Mouse (Mus musculus) adrenal gland, adult (tissue): ENCODE measurements around the gene Gm20388.
A peak's percentile ranks its signal among the peaks of the same experiment; 100 is the strongest.

Source experiments
- DNase-seq, 2 experiments: peaks; one replicate each; pipeline ENCODE4 v3.0.0; 2022 to 2023; ENCODE audit warnings: low spot score in 1 of 2; ENCODE audit not compliant: inconsistent age in 2 of 2

Gene Gm20388

DNA sequence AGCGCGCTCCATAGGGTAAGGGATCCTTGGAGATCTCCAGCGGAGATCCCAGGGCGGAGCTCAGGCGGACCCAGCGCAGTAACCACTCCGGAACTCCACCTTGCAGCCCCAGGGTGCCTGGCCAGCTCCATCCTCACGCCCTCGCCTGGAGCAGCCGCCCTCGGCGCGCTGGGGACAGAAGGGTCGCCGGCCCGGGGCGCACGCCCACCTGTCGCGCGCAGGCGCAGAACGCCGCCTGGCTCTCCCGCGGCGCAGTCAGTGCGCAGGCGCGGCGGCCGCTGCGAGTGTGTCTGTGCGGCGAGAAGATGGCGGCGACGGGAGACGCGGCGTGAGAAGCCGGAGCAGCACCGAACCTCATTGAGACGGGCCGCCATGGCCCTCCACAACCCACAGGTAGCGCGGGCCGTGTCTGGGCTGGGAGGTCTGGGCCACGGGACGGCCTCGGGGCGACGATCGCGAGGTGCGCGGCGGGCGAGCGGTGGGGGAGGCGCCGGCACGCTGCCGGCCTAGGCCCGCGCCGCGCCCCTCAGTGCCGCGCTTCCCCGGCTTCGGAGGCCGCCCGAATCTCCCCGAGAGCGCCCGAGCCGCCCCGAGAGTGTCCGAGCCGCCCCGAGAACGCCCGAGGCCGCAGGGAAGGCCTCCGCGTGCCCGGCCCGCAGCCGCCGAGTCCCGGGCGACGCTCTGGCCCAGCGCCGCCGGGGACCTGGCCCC is at the start of gene Gm20388:
Gene Gm20388, plus strand, starts transcription at position 295 of the 711 bp plus-strand sequence.
- DNase-seq, result peak; percentile 93 to 98

DNA sequence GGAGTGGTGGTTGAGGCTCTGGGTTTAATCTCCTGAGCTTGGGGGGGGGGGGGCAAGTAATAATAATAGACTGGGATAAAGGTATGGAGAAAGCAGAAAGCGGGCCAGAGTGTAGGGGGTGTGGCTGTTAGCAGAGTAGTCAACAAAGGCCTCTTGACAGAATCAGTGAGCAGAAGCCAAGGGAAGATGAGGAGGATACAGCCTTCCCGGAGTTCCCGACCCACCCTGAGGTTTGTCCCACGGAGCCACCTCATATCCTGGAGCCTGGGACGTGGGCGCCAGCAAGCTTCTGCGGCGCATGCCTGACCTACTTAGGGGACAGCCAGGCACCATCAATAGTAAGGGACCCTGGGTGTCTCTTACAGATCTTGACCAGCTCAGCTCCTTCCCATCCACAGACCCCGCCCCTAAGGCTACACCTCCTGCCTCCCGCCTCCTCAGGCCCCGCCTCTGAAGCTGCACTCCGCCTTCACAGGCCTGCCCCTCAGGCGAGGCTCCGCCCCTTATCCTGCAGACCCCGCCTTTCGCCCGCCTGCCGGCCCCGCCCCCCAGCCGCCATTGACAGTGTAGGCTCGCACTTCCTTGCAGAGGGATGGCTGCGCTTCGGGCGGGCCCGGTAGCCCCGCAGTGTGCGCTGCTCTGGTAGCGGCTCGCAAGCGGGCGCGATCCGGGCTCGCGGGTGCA is 48.8 kb upstream of the Gm20388 start, which contains the start of gene Klhl36:
Gene Klhl36, plus strand, starts transcription at position 561 of the 684 bp plus-strand sequence.
- peak; percentile 98 to 100 for DNase-seq

DNA sequence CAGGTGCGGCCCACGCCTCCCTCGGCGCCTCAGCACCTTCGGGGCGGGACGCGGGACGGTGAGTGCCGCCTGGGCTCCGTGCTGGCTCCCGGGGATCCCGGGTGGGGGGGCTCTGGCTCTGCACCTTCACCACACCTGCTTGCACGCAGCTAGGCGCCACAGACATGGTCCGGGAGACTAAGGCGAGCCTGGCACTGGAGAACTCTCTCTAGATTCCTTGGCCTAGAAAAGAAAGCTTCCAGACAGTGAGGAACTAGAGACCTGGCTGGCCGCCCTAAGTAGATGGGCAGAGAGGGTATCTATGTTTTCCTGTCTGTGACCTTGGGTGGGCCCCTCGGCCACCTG is 48.3 kb upstream of the Gm20388 start:
- DNase-seq, result no peak

DNA sequence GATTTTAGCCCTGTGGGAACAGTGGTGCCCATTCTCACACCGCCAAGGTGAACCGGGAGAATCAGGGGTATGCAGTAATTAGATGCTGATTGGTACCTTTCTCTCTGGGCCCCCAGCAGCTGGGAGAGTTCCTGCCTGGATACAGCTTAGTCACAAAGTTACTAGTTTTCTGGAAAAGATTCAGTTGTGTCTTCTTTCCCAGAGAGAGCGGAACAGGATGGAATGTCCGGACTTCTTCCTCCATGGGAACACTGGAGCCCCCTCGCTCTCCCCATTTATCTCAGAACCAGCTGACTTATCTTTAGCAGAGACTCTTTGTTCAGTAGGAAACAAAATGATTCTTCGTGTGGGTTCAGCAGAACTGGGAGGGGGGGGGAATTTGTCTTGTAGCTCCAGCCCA is 47.9 kb upstream of the Gm20388 start:
- no peak for DNase-seq

DNA sequence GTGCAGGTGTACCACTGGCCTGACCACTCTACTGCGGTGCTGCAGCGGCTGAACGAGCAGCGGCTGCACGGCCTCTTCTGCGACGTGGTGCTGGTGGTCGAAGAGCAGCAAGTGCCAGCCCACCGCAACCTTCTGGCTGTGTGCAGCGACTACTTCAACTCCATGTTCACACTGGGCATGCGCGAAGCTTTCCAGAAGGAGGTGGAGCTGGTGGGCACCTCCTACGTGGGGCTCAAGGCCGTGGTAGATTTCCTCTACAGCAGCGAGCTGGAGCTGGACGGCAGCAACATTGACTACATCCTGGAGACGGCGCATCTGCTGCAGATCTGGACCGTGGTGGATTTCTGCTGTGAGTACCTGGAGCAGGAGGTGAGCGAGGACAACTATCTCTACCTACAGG is 41.0 kb upstream of the Gm20388 start:
- DNase-seq, result no peak

- no peak for DNase-seq
These were observed 37.5 kb upstream of the Gm20388 start for GRCm38 (mm10) chr8:119873181-119873580.

DNA sequence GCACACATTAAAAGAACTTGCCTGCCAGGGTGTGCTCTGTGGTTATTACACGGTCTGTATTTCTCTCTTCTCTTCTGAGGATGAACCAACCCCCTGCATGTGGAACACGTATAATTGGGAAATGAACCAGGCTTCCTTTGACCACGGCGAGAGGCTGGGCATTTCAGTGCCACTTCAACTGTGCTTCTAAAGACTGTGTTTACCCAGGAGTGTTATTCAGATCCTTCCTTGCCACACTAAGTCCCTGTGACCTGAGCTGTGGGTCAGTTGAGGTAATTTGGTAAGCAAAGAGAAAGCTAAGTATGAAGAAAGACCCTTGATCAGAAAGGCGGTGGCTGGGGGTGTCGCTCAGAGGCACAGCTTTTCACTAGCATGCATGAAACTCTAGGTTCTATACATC is 29.3 kb upstream of the Gm20388 start:
- no peak for DNase-seq

GRCm38 (mm10) chr8:119881917-119882316 is 28.7 kb upstream of the Gm20388 start:
- no peak for DNase-seq

GRCm38 (mm10) chr8:119883281-119883680 is 27.4 kb upstream of the Gm20388 start:
- DNase-seq, result no peak

- peak; percentile 81 to 89 for DNase-seq
These were observed 25.0 kb upstream of the Gm20388 start for GRCm38 (mm10) chr8:119885612-119886011.

GRCm38 (mm10) chr8:119887130-119887529 is 23.5 kb upstream of the Gm20388 start:
- peak; percentile 50 to 83 for DNase-seq

GRCm38 (mm10) chr8:119888012-119888411 is 22.6 kb upstream of the Gm20388 start:
- DNase-seq, result no peak

- DNase-seq, result no peak
These were observed 13.6 kb upstream of the Gm20388 start for GRCm38 (mm10) chr8:119897069-119897468.

DNA sequence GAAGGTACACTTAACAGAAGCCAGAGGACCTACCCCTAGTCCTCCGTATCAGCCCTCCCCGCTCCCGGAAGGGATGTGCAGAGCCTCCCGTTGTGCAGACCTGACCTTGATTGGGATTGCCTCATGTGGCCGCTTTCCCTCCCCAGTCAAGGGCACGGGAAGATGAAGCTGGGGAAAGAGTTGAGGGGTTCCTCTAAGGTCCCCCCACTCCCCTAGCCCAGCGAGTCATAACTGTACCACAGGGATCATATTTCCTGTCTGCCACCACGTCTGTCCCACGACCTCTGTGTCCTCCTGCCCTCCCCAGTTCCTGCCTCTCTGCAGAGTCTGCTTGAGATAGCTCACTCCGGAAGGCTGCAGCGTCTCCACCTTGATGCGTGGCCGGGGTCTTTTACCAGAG is 12.7 kb upstream of the Gm20388 start:
- peak; percentile 64 to 74 for DNase-seq

GRCm38 (mm10) chr8:119901349-119901748 is 9.3 kb upstream of the Gm20388 start:
- no peak for DNase-seq

GRCm38 (mm10) chr8:119901952-119902351 is 8.7 kb upstream of the Gm20388 start:
- DNase-seq, result peak; percentile 80 to 89

DNA sequence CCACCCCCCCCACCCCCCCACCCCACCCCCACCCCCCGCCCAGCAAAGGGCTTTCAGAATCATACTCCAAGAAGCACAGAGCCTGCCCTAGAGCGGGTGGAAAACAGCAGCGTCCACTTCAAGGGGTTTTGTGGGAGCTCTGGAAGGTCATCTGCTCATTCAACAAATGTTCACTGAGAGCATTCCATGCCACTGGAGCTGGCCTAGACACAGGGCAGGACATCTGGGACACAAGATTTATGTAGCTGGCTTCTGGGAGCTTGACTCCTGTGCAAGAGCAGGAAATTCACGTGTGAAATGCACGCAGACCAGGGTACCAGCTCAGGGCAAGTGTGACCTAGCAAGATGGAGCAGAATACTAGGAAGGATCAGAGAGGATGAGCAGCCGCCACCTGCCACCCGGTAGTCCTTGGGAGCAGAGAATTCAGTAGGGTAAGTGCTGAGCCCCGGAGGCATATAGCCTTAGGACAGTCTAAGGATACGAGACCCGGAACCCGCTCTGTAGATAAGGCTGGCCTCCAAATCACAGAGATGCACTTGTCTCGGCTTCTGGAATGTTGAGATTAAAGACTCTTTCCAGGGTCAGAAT is 6.2 kb upstream of the Gm20388 start:
- peak; percentile 65 to 71 for DNase-seq

DNA sequence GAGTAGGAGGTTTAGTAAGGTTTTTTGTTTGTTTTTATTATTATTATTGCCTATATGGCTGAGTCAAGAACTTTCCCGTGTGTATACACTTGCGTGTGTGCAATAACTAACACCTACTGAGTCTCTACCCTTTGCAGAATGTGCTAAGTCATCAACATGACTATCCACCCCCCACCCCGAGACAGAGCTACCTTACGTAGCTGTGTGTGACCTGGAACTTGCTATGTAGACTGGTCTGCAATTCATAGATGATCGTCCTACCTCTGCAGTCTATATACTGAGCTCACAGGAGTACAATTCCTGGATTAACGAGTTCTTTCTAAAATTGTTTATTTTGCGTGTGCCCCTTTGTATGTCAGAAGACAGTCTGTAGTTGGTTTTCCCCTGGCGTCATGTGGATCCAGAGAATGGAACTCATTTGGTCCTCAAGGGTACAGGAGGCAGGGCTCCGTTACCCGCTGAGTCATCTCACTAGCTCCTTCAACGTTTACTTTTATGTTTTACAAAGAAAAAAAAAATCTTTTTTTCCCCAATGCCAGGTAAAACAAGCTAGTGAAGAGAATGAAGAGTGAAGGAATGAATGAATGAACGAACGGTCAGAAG is 596 bp upstream of the Gm20388 start, which contains the start of gene Usp10:
Gene Usp10, plus strand, starts transcription at position 417 of the 603 bp plus-strand sequence.
- no peak for DNase-seq

DNA sequence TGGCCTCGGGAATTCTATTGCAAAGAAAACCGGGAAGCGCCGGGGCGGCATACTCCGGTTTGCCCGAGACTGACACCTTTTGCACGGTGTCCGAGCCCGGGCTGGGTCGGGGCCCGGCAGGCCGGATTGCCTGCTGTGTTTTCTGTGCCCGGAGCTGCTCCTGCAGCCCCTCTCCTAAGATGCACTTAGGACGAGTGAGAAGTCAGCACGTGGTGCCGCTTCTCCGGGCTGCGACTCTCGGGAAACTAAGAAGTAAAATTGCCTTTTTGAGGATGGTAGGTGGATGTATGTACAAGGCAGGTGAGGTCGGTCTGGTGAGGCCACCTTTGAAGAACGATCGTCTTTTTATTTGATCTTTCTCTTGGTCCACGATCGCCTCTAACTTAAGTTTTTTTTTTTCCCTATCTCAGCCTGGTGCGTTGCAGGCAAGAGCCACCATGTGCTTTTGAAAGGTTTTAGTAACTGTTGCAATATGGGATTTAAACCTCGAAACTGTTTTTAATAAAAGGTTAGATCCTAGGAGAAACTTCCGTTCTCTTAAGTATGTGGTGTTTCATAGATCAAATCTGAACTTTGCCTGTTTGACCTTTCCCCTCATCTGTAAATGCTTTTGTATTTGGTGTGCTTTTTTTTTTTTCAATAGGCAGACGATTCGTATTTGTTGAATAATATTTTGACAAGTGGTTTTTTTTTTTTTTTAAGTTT is 769 bp downstream of the Gm20388 start:
- DNase-seq, result no peak

GRCm38 (mm10) chr8:119912643-119913042 is 2.0 kb downstream of the Gm20388 start:
- DNase-seq, result no peak

GRCm38 (mm10) chr8:119913181-119913580 is 2.5 kb downstream of the Gm20388 start:
- DNase-seq, result no peak
